Mouse (Mus musculus) limb, embryonic 13.5 days (tissue): ENCODE data around the gene Ferd3l. TPM values are rescaled to one million over a fixed set of nuclear protein-coding genes. Genes with fewer than 3 reads are reported as not detected.

ENCODE experiments used
- ATAC-seq: fragments of 200-750 bp; cut with Nextera tagmentation; 2 replicates; pipeline ENCODE4 v1.8.0; 2017; ENCODE audit warnings: low read depth, moderate number of reproducible peaks, moderate TSS enrichment; ENCODE audit not compliant: low FRiP score
- H3K27ac ChIP-seq: fragments of 300-500 bp; sonication (generic); 2 replicates; pipeline ENCODE4 v1.5.1; 2015; ENCODE audit warnings: inconsistent platforms, mild to moderate bottlenecking, moderate library complexity
- H3K27me3 ChIP-seq: fragments of 300-500 bp; sonication (generic); 2 replicates; pipeline ENCODE4 v1.6.1; 2015; ENCODE audit warnings: mild to moderate bottlenecking, inconsistent platforms
- H3K36me3 ChIP-seq: fragments of 300-500 bp; sonication (generic); 2 replicates; pipeline ENCODE4 v1.6.1; 2015; ENCODE audit warnings: inconsistent platforms, mild to moderate bottlenecking, moderate library complexity
- H3K4me1 ChIP-seq: fragments of 300-500 bp; sonication (generic); 2 replicates; pipeline ENCODE4 v1.6.1; 2015; ENCODE audit warnings: inconsistent platforms
- H3K4me2 ChIP-seq: fragments of 300-500 bp; sonication (generic); replicated peaks from 2 replicates; pipeline ENCODE4 v1.6.1; 2015; ENCODE audit warnings: inconsistent platforms, mild to moderate bottlenecking, moderate library complexity
- H3K4me3 ChIP-seq: fragments of 300-500 bp; sonication (generic); 2 replicates; pipeline ENCODE4 v1.5.1; 2015; ENCODE audit warnings: moderate library complexity, mild to moderate bottlenecking, inconsistent platforms
- H3K9ac ChIP-seq: fragments of 300-500 bp; sonication (generic); 2 replicates; pipeline ENCODE4 v1.6.1; 2015; ENCODE audit warnings: mild to moderate bottlenecking, inconsistent platforms
- H3K9me3 ChIP-seq: fragments of 300-500 bp; sonication (generic); 2 replicates; pipeline ENCODE4 v1.6.1; 2016; ENCODE audit warnings: inconsistent platforms
- WGBS: fragments of 180-500 bp; shearing (Covaris S2); methylation state at CpG from one replicate; pipeline ENCODE4 v1.1.7; 2015; 5-methylcytosine and 5-hydroxymethylcytosine counted together
- polyA plus RNA-seq: library from polyadenylated mRNA; unstranded; fragments of >200 nt; fragmentation: Nextera tagmentation; extraction: Ambion mirVana; gene quantifications from 2 replicates; pipeline ENCODE4 v1.2.1, GENCODE M21; 2015

Gene Ferd3l
- polyA plus RNA-seq, 1 experiment from 2014 or later, result not detected

GRCm38 (mm10) chr12:33967514-33967913 is 39.3 kb downstream of the Ferd3l start:
- ATAC-seq, result peak; percentile 31; the same call in 1 of the 2 replicates
- H3K9ac ChIP-seq, result peak overlapping the region; percentile 66
- whole genome bisulfite sequencing, result under 1% methylated on average over 21 of the region's 21 CpGs

GRCm38 (mm10) chr12:33968041-33968897 is 40.0 kb downstream of the Ferd3l start:
- WGBS, result under 1% methylated on average over 37 of the region's 37 CpGs
- Histone ChIP-seq H3K9me3 (no peaks in the 10 kb centered on the region), H3K4me2 (peak overlapping the region; percentile 80), H3K36me3 (0 out of 2 replicates have a peak, but pooled peaks cover 3% of the 10 kb centered on the region), H3K4me3 (peak overlapping the region; percentile 43), H3K27me3 (peaks cover 15% of the 10 kb centered on the region; the same call in 1 of the 2 replicates), H3K4me1 (peaks cover 47% of the 10 kb centered on the region), H3K27ac (peak overlapping the region; percentile 90), H3K9ac (peak overlapping the region; percentile 66)
- peak; percentile 37; the same call in 1 of the 2 replicates for ATAC-seq

More at GRCm38 (mm10) chr12:33967514-33967913, 39.3 kb downstream of the Ferd3l start:
- H3K4me3 ChIP-seq, result peak overlapping the region; percentile 43
- peaks cover 15% of the 10 kb centered on the region; the same call in 1 of the 2 replicates for H3K27me3 ChIP-seq
- peaks cover 4% of the 10 kb centered on the region; the same call in 1 of the 2 replicates for H3K36me3 ChIP-seq
- peak overlapping the region; percentile 80 for H3K4me2 ChIP-seq
- no peaks in the 10 kb centered on the region for H3K9me3 ChIP-seq
- peak overlapping the region; percentile 90 for H3K27ac ChIP-seq
- peaks cover 54% of the 10 kb centered on the region for H3K4me1 ChIP-seq

DNA sequence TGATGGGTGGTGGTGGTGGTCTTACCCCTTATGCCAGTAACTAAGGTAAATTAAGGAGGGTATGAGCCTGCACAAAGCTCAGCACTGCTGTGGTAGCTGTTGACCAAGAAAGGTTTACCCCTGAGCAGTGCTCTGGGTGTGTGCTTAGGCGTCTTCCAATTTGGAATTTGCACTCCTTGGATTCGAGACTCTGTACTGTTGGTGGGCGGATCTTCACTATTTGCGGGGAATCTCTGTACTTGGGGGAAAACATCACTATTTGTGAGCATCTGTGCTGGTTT is 40.6 kb downstream of the Ferd3l start:
- ATAC-seq, result no peak
- peak overlapping the region; percentile 43 for H3K4me3 ChIP-seq
- peak overlapping the region; percentile 66; the same call in 1 of the 2 replicates for H3K9ac ChIP-seq
- H3K9me3 ChIP-seq, result no peaks in the 10 kb centered on the region
- H3K4me1 ChIP-seq, result peaks cover 41% of the 10 kb centered on the region
- peak overlapping the region; percentile 90; the same call in 1 of the 2 replicates for H3K27ac ChIP-seq
- WGBS, result 31% methylated on average over 4 of the region's 4 CpGs
- peaks cover 12% of the 10 kb centered on the region; the same call in 1 of the 2 replicates for H3K27me3 ChIP-seq
- 0 out of 2 replicates have a peak, but pooled peaks cover 3% of the 10 kb centered on the region for H3K36me3 ChIP-seq
- H3K4me2 ChIP-seq, result peak overlapping the region; percentile 80

Other genes starting within 250 kb of the Ferd3l start
- gene Twist1, start 29.2 kb downstream of the Ferd3l start, polyA plus RNA-seq, result 46.6 and 48.6 TPM in 2 replicates